Mouse (Mus musculus) heart, adult 18-20 months (tissue): ENCODE results near the gene Lrrc4. TPM values are rescaled to one million over a fixed set of nuclear protein-coding genes. Genes with fewer than 3 reads are reported as not detected.

Experiments
- DNase-seq, 2 experiments: peaks; one replicate each; pipeline ENCODE4 v3.0.0; 2021 to 2022; ENCODE audit warnings: mixed read lengths in 1 of 2
- total RNA-seq, 2 experiments: library from RNA; stranded (reverse); gene quantifications; 2 replicates each; pipeline ENCODE4 v1.2.3; 2021

The Lrrc4 gene
- total RNA-seq, 2 experiments from 2014 or later, result 0.54 to 0.65 TPM

- no peak for DNase-seq
Observed at GRCm38 (mm10) chr6:28854598-28854997, 23.1 kb upstream of the Lrrc4 start.

DNA sequence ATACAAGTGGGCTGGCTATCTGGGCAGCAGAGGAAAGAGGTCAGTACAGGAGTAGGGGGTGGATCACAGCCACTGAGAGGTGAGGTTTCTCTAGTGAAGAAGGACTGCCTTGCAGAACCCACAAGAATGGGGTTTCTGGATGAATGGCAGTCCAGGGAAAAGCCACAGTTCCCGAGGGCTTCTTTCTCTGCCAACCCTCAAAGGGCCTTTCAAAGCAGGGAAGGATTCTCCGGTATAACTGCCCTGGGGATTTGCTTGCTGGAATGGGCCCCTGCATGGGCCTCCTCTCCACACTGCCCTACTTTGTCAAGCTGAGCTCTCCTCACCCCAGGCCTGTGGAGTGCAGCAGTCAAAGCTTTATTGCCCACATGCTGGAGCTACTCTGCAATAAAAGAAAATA lies 22.1 kb upstream of the Lrrc4 start:
- no peak for DNase-seq

DNA sequence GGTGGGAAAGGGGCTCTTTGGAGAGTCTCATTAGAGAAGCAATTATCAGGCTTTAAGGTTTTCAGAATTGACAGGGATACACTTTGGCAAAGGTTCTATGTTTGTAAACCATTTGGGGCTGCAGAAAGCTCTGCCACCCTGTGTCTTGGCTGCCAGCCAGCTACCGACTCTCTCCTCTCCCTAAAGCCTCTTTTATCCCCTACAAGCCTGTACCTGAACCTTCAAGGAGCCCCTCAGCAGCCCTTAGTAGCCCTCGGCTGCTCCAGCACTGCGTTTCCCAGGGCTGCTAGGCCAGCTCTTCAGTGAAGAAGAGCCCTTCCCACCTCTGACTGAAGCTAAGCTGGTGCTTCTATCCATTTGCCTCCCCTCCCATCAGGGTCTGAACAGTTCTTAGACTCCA lies 21.6 kb upstream of the Lrrc4 start:
- no peak for DNase-seq

GRCm38 (mm10) chr6:28852342-28852741 lies 20.8 kb upstream of the Lrrc4 start:
- no peak for DNase-seq

- DNase-seq, result no peak
Observed at GRCm38 (mm10) chr6:28850326-28850900, 18.9 kb upstream of the Lrrc4 start.

GRCm38 (mm10) chr6:28849317-28849716 lies 17.8 kb upstream of the Lrrc4 start:
- no peak for DNase-seq

- DNase-seq, result no peak
Observed at GRCm38 (mm10) chr6:28848891-28849290, 17.3 kb upstream of the Lrrc4 start.

DNA sequence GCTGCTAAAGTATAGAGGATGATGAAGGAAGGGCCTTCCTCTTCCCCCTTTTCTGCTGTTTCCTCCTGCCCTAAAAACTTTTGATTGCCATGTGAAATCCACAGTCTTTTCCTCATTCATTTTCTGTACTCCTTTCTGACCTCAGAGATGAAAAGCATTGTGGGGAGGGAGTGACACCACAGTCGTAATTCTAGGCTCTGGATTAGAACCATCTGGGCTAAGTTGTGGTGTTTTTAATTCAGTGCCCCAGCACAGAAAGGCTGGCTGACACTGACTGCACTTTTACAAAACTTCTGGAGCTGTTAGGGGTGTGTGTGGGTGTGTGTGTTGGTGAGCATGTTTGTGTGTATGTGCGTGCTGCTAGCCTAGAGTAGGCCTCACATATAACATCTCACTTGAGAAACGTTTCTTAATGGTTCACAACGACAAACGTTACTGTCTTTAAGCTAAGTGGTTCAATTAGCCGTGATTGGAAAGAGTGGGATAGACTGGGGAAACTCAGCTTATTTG lies 16.8 kb upstream of the Lrrc4 start:
- no peak for DNase-seq

- peak; percentile 33 to 54 for DNase-seq
Observed at GRCm38 (mm10) chr6:28847616-28848015, 16.1 kb upstream of the Lrrc4 start.

- DNase-seq, result no peak
Observed at GRCm38 (mm10) chr6:28845610-28846009, 14.1 kb upstream of the Lrrc4 start.

- no peak for DNase-seq
Observed at GRCm38 (mm10) chr6:28842375-28843276, 11.1 kb upstream of the Lrrc4 start.

- no peak for DNase-seq
Observed at GRCm38 (mm10) chr6:28841569-28841968, 10.0 kb upstream of the Lrrc4 start.

DNA sequence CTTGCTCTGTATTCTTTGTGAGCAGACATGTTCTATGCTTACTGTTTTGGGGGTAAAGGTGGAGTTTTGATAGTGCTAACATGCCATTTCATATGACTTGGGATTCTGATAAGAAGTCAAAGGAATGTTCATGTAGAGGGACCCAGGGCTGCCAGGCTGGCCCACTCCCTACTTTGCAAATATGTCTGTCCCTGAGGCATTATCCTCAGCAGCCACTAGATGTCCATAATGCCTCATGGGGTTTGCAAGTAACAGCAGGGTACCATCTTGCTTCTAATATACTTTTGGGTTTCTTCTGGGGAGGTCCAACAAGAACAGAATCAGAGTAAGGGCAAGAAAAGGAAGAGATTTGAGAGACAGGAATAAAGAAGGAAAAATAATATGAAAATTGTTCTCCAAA lies 5.1 kb upstream of the Lrrc4 start:
- no peak for DNase-seq

DNA sequence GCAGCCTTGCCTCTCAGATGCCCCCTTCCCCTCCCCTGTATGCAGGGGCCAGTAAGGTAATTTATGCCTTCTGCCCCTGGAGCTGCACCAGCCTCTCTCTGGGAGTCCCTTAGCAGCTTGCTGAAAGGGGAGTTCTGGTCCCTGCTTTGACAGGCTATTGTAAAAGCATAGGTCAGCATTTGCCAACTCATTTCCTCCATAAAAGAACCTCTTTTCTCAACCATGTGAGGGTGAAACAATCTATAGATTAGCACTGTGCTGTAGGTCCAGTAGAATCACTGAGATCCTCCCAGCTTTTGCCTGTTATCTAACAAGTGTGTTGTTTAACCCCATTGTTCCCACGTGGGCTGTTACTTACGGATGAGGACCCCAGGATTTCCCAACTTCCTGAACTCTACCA lies 2.5 kb upstream of the Lrrc4 start:
- DNase-seq, result no peak

GRCm38 (mm10) chr6:28833380-28833822 lies 1.9 kb upstream of the Lrrc4 start:
- DNase-seq, result peak in 1 of 2 experiments; percentile 48

- peak in 1 of 2 experiments; percentile 53 for DNase-seq
Observed at GRCm38 (mm10) chr6:28832751-28833291, 1.3 kb upstream of the Lrrc4 start.

DNA sequence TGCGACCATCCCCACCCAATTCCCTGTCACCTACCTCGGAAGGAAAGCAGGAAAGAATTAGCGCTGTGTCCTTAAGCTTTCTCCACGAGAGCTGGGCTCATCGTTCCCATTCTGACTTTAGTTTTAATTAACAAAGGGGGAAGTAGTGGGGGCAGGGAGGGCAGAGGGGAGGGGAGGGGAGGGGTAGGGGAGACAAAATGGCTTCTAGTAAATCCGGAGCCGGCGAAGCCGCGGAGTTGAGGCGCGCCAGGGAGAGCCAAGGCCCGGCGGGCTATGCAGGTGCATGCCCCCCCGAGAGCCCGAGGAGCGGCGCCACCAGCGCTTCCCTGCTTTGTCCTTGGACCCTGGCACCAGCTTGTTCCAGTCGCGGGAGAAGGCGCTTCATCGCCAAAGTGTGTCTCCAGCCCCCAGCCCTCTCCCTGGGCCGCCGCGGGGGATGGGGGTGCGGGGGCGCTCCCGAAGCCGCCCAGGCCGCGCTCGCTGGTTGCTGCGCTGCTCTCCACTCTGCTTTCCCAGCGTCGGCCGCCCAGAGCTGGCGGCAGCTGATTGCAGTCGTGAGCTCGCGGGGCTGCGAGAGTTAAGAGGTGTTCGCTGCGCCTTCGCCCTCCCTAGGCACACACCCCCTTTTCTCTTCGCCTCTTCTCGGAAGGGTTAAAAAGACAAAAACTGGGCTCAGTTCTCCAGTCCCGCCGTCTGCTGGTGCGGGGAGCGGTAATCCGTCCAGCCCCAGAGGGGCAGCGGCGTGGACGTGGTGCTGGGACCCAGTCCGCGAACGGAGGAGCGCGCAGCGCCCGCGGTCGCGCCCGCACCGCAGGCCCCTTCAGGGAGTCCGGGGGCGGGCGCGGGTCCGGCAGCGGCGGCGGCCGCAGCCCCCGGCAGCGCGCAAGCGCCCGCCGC lies 555 bp upstream of the Lrrc4 start:
- peak in 1 of 2 experiments; percentile 33 for DNase-seq

DNA sequence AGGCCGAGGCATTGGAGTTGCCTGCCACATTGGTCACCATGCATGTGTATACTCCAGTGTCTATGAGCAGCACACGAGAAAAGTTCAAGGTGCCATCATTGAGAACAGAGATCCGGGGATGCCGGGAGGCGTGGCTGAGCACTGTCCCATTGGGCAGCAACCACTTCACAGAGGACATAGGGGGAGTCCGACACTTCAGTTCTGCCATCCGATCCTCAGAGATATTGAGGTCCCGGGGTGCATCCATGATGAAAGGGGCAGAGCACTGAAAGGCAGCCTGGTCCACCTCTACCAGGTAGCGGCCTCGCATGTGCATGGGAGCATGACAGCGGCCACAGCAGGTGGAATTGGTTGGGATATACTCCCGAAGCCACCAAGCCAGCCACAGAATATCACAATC lies 1.2 kb downstream of the Lrrc4 start:
- no peak for DNase-seq

GRCm38 (mm10) chr6:28828593-28828992 lies 3.0 kb downstream of the Lrrc4 start:
- no peak for DNase-seq

- no peak for DNase-seq
Observed at GRCm38 (mm10) chr6:28827565-28827964, 4.0 kb downstream of the Lrrc4 start.

DNA sequence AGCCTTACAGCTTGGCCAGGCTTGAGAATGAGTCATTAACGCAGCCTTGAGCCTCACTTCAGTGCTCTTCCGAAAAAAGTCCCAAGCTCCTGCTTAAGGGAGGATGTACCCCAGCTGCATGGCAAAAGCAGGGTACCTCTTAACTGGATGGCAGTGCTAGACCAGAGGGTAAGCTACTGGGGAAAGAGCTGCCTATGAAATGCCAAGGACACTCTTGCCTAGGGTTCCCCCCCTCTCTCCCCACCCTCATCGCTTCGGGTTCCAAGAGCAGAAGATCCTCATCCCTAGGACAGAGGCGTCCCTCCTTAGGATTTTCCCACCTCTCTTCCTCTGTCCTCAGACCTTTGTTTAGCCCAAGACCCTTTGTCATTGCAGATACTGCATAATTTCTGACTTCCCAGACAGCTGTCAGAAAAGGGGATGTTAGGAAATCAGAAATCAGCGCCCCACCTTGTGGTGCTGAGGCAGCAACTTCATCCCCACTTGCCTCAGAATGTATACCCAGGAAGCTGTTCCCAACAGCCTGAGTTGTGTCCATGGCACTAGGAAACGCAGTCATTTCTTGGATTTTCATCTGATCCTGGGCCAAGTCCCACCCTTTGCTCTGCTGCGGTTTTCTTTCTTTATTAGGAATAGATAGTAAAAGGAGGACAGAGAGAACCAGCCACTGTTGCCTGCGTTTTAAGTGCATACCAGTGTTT lies 4.7 kb downstream of the Lrrc4 start:
- no peak for DNase-seq
